Mouse (Mus musculus) intestine, embryonic 14.5 days (tissue): ENCODE measurements around the gene Nmt1. TPM values are rescaled to one million over a fixed set of nuclear protein-coding genes. Genes with fewer than 3 reads are reported as not detected.

Experiments
- ATAC-seq: fragments of 200-750 bp; cut with Nextera tagmentation; replicated peaks from 2 replicates; pipeline ENCODE4 v1.8.0; 2017; ENCODE audit warnings: low read depth, moderate number of reproducible peaks, moderate TSS enrichment, moderate library complexity; ENCODE audit not compliant: low FRiP score, low TSS enrichment
- DNase-seq: peaks from one replicate; pipeline ENCODE4 v3.0.0-alpha.2; 2018; ENCODE audit warnings: low spot score
- H3K27ac ChIP-seq: fragments of 300-500 bp; sonication (generic); 2 replicates; pipeline ENCODE4 v1.5.1; 2014; ENCODE audit warnings: low read depth, mild to moderate bottlenecking, control low read depth
- H3K27me3 ChIP-seq: fragments of 300-500 bp; sonication (generic); replicated peaks from 2 replicates; pipeline ENCODE4 v1.6.1; 2014; ENCODE audit warnings: low read length, control low read depth; ENCODE audit not compliant: control insufficient read depth, insufficient read depth
- H3K36me3 ChIP-seq: fragments of 300-500 bp; sonication (generic); 2 replicates; pipeline ENCODE4 v1.6.1; 2014; ENCODE audit warnings: low read length, control low read depth; ENCODE audit not compliant: control insufficient read depth, insufficient read depth
- H3K4me1 ChIP-seq: fragments of 300-500 bp; sonication (generic); replicated peaks from 2 replicates; pipeline ENCODE4 v1.6.1; 2014; ENCODE audit warnings: low read length, control low read depth, mixed read lengths; ENCODE audit not compliant: control insufficient read depth, insufficient read depth
- H3K4me2 ChIP-seq: fragments of 300-500 bp; sonication (generic); 2 replicates; pipeline ENCODE4 v1.6.1; 2014; ENCODE audit warnings: low read length
- H3K4me3 ChIP-seq: fragments of 300-500 bp; sonication (generic); 2 replicates; pipeline ENCODE4 v1.5.1; 2014; ENCODE audit warnings: low read depth, low read length, control low read depth, mixed read lengths
- H3K9ac ChIP-seq: fragments of 300-500 bp; sonication (generic); 2 replicates; pipeline ENCODE4 v1.6.1; 2014; ENCODE audit warnings: mild to moderate bottlenecking, low read length
- H3K9me3 ChIP-seq: fragments of 300-500 bp; sonication (generic); 2 replicates; pipeline ENCODE4 v1.6.1; 2016; ENCODE audit warnings: low read length, control low read depth; ENCODE audit not compliant: control insufficient read depth
- WGBS: fragments of 180-500 bp; shearing (Covaris S2); extraction: QIAGEN DNeasy Blood & Tissue Kit; methylation state at CpG from one replicate; pipeline ENCODE4 v1.1.7; 2014; 5-methylcytosine and 5-hydroxymethylcytosine counted together
- polyA plus RNA-seq: library from polyadenylated mRNA; unstranded; fragments of >200 nt; fragmentation: Nextera tagmentation; extraction: Ambion mirVana; gene quantifications from 2 replicates; pipeline ENCODE4 v1.2.1, GENCODE M21; 2014

Nmt1 gene
- polyA plus RNA-seq, 1 experiment from 2014 or later: 69.3 TPM

DNA sequence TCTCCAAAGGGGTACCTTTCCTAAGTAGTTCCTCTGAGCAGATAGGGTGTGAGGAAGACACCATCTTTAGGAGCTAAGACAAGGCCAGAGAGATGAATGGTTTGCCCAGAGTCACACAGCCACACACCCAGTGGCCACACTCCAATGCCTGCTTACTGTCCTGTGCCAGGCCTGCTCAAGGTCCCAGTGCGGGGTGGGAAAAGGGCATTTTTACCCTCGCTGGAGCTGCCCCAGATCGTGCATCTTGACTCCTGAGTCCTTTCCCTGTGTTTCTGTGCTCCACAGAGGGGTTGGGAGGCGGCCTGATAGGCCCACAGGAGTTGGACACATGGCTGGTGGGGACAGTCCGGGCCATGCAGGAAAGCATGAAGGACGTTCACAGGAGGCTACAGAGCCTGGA, 77.8 kb downstream of the Nmt1 start:
- no peak for ATAC-seq
- no peaks in the 10 kb centered on the region for H3K36me3 ChIP-seq
- no peak overlapping the region for H3K4me3 ChIP-seq
- 0 out of 2 replicates have a peak, but pooled peaks cover 3% of the 10 kb centered on the region for H3K27me3 ChIP-seq
- H3K9ac ChIP-seq: no peak overlapping the region
- no peak overlapping the region for H3K4me2 ChIP-seq
- H3K27ac ChIP-seq: no peak overlapping the region
- peak; percentile 45 for DNase-seq
- H3K9me3 ChIP-seq: no peaks in the 10 kb centered on the region
- H3K4me1 ChIP-seq: peaks cover 11% of the 10 kb centered on the region; the same call in 1 of the 2 replicates
- 81% methylated on average over 6 of the region's 6 CpGs for whole genome bisulfite sequencing

- H3K36me3 ChIP-seq: no peaks in the 10 kb centered on the region
- DNase-seq (peak; percentile 20), ATAC-seq (no peak)
- H3K27ac ChIP-seq: no peak overlapping the region
- H3K4me3 ChIP-seq: no peak overlapping the region
- H3K9ac ChIP-seq: no peak overlapping the region
- H3K9me3 ChIP-seq: no peaks in the 10 kb centered on the region
- H3K4me1 ChIP-seq: peaks cover 16% of the 10 kb centered on the region
- H3K27me3 ChIP-seq: no peaks in the 10 kb centered on the region
- H3K4me2 ChIP-seq: no peak overlapping the region
- WGBS: 61% methylated on average over 4 of the region's 4 CpGs
Measured at GRCm38 (mm10) chr11:103106386-103106785, 78.4 kb downstream of the Nmt1 start.

DNA sequence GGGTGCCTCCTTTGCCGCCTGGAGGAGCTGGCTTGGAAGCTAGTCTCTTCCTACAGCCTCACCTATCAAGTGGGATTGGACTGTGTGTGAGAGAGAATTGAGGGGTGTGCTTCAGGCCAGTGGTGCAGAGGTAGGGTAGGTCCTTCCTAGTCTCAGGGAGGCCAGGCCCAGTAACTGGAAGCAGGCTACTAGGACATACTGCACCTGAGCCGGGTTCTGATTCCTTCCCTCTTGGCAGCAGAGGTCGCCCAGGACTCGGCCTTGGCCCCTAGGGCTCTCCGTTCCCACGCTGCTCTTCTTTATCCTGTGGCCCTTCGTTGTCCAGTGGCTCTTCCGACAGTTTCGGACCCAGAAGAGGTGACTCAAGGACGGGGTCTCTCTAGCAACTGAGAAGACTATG, 83.3 kb downstream of the Nmt1 start:
- Histone ChIP-seq H3K4me3 (peak overlapping the region; percentile 34), H3K9ac (peak overlapping the region; percentile 31; the same call in 1 of the 2 replicates), H3K4me1 (peaks cover 18% of the 10 kb centered on the region), H3K27me3 (no peaks in the 10 kb centered on the region), H3K4me2 (peak overlapping the region; percentile 65), H3K27ac (no peak overlapping the region), H3K9me3 (no peaks in the 10 kb centered on the region), H3K36me3 (no peaks in the 10 kb centered on the region)
- WGBS: 24% methylated on average over 10 of the region's 10 CpGs
- DNase-seq: no peak
- no peak for ATAC-seq

GRCm38 (mm10) chr11:103111881-103112551, 84.0 kb downstream of the Nmt1 start:
- H3K36me3 ChIP-seq: no peaks in the 10 kb centered on the region
- ATAC-seq (no peak), DNase-seq (peak; percentile 74)
- H3K9me3 ChIP-seq: no peaks in the 10 kb centered on the region
- H3K27me3 ChIP-seq: no peaks in the 10 kb centered on the region
- H3K4me3 ChIP-seq: peak overlapping the region; percentile 34
- H3K4me2 ChIP-seq: peak overlapping the region; percentile 65
- H3K4me1 ChIP-seq: peaks cover 18% of the 10 kb centered on the region
- 3% methylated on average over 28 of the region's 28 CpGs for WGBS
- peak overlapping the region; percentile 31 for H3K9ac ChIP-seq
- peak overlapping the region; percentile 1; the same call in 1 of the 2 replicates for H3K27ac ChIP-seq

GRCm38 (mm10) chr11:103112552-103112912, 84.5 kb downstream of the Nmt1 start:
- DNase-seq (no peak), ATAC-seq (no peak)
- Histone ChIP-seq H3K4me2 (peak overlapping the region; percentile 65), H3K9me3 (no peaks in the 10 kb centered on the region), H3K4me3 (0 out of 2 replicates have a peak overlapping the region, but pooled peaks have one; percentile 34), H3K36me3 (no peaks in the 10 kb centered on the region), H3K9ac (peak overlapping the region; percentile 31; the same call in 1 of the 2 replicates), H3K27me3 (no peaks in the 10 kb centered on the region), H3K27ac (peak overlapping the region; percentile 1; the same call in 1 of the 2 replicates), H3K4me1 (peaks cover 18% of the 10 kb centered on the region)
- 31% methylated on average over 9 of the region's 9 CpGs for WGBS

- H3K27ac ChIP-seq: no peak overlapping the region
- H3K9ac ChIP-seq: no peak overlapping the region
- no peak overlapping the region for H3K4me3 ChIP-seq
- no peak overlapping the region for H3K4me2 ChIP-seq
- H3K4me1 ChIP-seq: peaks cover 18% of the 10 kb centered on the region
- no peaks in the 10 kb centered on the region for H3K9me3 ChIP-seq
- DNase-seq: no peak
- H3K36me3 ChIP-seq: no peaks in the 10 kb centered on the region
- ATAC-seq: no peak
- WGBS: 49% methylated on average over 12 of the region's 12 CpGs
- H3K27me3 ChIP-seq: no peaks in the 10 kb centered on the region
Measured at GRCm38 (mm10) chr11:103113005-103113404, 85.0 kb downstream of the Nmt1 start.

DNA sequence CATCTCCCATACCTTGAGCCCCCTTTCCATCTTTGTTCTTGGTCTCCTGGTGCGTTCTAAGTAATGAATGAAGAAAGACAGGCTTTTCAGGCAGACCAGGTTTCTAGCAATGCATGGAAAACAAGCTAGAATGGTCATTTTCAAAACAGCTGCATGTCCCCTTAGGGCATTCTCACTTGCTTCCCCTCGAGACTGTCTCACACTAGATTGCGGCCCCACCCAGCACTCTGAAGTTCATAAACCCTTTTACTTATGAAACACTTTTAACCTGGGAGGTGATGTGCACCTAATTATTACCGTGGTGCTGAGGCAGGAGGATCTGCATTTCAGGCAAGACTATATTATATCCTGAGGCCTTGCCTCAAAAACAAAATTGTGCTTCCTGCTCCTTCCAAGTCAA, 85.8 kb downstream of the Nmt1 start:
- H3K9ac ChIP-seq: no peak overlapping the region

DNA sequence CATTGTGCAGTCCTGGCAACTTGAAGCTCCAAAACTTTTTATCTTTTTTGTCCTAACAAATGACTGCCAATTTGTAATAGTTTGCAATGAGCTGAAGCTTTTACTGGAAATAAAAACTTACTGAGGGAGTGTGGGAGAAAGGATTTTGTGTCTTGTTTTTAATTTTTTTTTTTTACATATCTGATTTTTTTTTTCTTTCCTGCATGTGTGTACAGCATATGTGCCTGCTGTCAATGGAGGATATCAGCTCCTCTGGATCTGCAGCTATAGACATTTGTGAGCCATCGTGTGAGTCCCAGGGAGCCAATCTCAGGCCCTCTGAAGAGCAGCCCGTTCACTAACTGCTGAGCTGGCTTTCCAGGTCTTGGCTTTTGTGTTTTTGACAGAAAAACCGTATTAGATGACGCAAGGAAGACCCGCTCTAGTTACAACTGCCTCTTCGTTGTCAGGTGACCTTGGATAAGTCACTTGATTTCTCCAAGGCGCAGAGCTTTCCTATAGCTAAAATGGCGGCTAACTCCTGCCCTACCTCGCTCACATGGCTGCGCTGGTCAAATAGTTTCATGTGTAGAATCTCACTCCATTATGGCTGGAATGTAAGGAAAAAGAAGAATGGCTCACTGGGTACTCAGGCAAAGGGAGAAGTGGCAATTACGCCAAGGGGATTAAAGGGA, 86.4 kb downstream of the Nmt1 start:
- DNase-seq (no peak), ATAC-seq (no peak)
- Histone ChIP-seq H3K9ac (peak overlapping the region; percentile 86), H3K4me3 (peak overlapping the region; percentile 64), H3K27me3 (no peaks in the 10 kb centered on the region), H3K4me2 (peak overlapping the region; percentile 83), H3K9me3 (no peaks in the 10 kb centered on the region), H3K4me1 (peaks cover 24% of the 10 kb centered on the region), H3K27ac (peak overlapping the region; percentile 93), H3K36me3 (no peaks in the 10 kb centered on the region)
- 90% methylated on average over 11 of the region's 11 CpGs for WGBS

More for the DNA sequence above, 85.8 kb downstream of the Nmt1 start:
- H3K4me1 ChIP-seq: peaks cover 22% of the 10 kb centered on the region
- H3K36me3 ChIP-seq: no peaks in the 10 kb centered on the region
- no peak overlapping the region for H3K4me2 ChIP-seq
- H3K4me3 ChIP-seq: no peak overlapping the region
- 74% methylated on average over 4 of the region's 4 CpGs for WGBS
- H3K9me3 ChIP-seq: no peaks in the 10 kb centered on the region
- DNase-seq: no peak
- no peak overlapping the region for H3K27ac ChIP-seq
- H3K27me3 ChIP-seq: no peaks in the 10 kb centered on the region
- ATAC-seq: no peak
